Mouse (Mus musculus): ENCODE measurements at regions not wholly inside any gene's neighbourhood (a gene's known extent, or its start where the extent isn't known, plus 50 kb on each side); places are given as distances from the start of the nearest gene placed in this dataset.

DNA sequence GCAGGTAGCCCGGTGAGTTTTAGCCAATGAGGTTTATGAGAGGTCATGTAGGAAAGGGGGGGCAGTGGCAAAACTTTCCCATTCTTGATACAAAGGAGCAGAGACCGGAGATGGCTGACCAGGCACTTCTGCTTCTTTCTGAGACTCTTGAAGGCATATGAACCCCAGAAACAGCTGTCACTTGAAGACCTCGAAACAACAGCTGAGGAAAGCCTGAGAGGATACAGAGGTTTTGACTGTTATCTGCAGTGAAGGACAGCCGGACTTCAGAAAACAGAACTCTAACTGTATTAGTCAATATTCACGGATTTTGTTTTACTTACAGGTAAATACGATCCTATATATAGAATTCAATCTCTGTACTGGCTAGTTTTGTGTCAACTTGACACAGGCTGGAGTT, 50.0 kb upstream of the Tiparp start:
- Histone ChIP-seq H3K9me3 (ENCODE audit: low read length) (no peaks in the 10 kb centered on the region), H3K4me3 (ENCODE audit: low read length) (no peak overlapping the region), H3K36me3 (ENCODE audit: insufficient read depth, low read length) (no peaks in the 10 kb centered on the region), H3K4me1 (ENCODE audit: insufficient read depth, low read length) (0 out of 2 replicates have a peak, but pooled peaks cover 4% of the 10 kb centered on the region), H3K9ac (replicated peaks; ENCODE audit: low read length) (no peak overlapping the region), H3K27ac (ENCODE audit: low read length) (no peak overlapping the region), H3K4me2 (replicated peaks; ENCODE audit: low read depth, low read length) (no peak overlapping the region), H3K27me3 (ENCODE audit: insufficient read depth, low read length) (no peaks in the 10 kb centered on the region)
- WGBS, result 86% methylated on average over 6 of the region's 6 CpGs
- no peak for ATAC-seq (ENCODE audit: low FRiP score, low TSS enrichment)

DNA sequence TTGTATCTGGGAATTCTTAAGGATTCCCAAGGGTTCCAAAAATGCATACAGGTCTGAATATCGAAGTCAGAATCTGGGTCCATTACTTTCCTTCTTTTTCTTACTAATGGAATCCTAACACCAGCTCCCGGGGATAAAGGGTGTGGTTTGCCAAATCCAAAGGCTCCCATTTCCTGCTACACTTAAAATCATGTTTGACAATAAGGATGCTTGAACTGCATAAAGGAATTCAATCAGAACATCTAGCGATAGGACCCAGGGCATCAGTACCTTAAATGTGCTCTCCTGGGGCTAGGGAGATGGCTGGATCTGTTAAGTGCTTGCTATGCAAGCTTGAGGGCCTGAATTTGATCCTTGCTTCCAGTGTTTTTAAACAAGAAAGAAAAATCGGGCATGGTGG, 51.1 kb upstream of the Tiparp start:
- Histone ChIP-seq H3K4me1 (ENCODE audit: insufficient read depth, low read length) (0 out of 2 replicates have a peak, but pooled peaks cover under 1% of the 10 kb centered on the region), H3K27ac (ENCODE audit: low read length) (no peak overlapping the region), H3K4me2 (replicated peaks; ENCODE audit: low read depth, low read length) (no peak overlapping the region), H3K9ac (replicated peaks; ENCODE audit: low read length) (no peak overlapping the region), H3K9me3 (ENCODE audit: low read length) (no peaks in the 10 kb centered on the region), H3K27me3 (ENCODE audit: insufficient read depth, low read length) (no peaks in the 10 kb centered on the region), H3K36me3 (ENCODE audit: insufficient read depth, low read length) (no peaks in the 10 kb centered on the region), H3K4me3 (ENCODE audit: low read length) (no peak overlapping the region)
- WGBS, result 78% methylated on average over 4 of the region's 4 CpGs
- no peak for ATAC-seq (ENCODE audit: low FRiP score, low TSS enrichment)

DNA sequence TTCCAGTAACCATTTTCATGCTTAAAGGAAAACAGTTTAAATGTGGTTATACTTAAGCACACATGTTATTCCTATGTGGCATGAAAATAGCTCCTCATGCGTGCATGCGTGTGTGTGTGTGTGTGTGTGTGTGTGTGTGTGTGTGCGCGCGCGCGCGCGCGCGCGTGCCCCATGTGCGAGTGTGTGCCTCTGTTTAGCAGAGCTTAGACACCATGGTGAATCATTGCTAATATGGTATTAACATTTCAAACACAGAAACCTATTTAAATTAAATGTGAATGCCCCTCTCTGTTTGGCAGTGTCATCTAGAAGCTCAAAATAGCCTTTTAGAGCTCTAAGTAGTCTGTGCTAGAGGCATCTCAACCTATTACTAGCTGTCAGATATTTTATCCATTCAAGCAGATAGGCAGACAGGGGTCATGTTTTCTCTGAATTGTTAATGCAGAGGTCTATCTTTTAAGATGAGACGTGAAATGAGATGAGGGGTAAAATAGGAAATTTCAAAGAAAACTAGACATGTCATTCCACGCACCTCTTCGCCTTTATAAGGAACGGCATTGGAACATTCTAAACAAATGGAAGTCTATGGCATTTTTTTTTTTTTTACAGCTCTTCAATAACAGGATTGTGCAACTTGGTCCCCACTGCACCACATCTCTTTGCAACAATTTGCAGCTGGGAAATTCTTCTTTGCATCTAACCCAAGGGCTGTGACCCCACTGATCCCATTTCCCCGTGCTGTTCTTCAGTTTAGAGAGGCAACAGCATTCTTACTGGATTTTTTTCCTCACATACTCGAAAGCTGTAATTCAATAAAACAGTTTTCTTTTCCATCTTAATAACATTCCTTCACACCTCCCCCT, 51.9 kb upstream of the Tiparp start:
- Histone ChIP-seq H3K4me3 (ENCODE audit: low read length) (no peak overlapping the region), H3K27ac (ENCODE audit: low read length) (no peak overlapping the region), H3K4me1 (ENCODE audit: insufficient read depth, low read length) (no peaks in the 10 kb centered on the region), H3K4me2 (replicated peaks; ENCODE audit: low read depth, low read length) (no peak overlapping the region), H3K9ac (replicated peaks; ENCODE audit: low read length) (no peak overlapping the region), H3K36me3 (ENCODE audit: insufficient read depth, low read length) (no peaks in the 10 kb centered on the region), H3K27me3 (ENCODE audit: insufficient read depth, low read length) (no peaks in the 10 kb centered on the region), H3K9me3 (ENCODE audit: low read length) (no peaks in the 10 kb centered on the region)
- WGBS, result 89% methylated on average over 19 of the region's 19 CpGs
- no peak for ATAC-seq (ENCODE audit: low FRiP score, low TSS enrichment)

DNA sequence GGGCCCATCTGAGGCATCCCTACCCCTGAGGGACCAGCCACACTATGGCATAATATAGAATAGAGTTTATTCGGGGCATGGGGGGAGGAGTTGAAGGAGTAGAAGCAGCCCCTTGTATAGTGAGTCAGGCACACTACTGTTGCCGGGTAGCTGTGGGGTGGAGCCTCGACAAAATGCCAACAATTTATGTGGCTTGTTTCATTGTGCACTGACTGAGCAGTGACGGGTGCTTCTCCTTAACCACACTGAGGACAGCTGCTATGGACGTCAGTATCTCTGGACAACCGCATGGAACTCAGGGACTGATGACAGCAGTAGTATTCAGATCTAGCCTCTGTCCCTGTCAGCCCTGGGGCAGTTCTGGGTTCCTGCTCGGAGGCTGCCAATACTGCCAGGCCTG, 53.6 kb upstream of the Tiparp start:
- Histone ChIP-seq H3K9me3 (ENCODE audit: low read length) (no peaks in the 10 kb centered on the region), H3K4me2 (replicated peaks; ENCODE audit: low read depth, low read length) (no peak overlapping the region), H3K27ac (ENCODE audit: low read length) (no peak overlapping the region), H3K9ac (replicated peaks; ENCODE audit: low read length) (no peak overlapping the region), H3K4me3 (ENCODE audit: low read length) (no peak overlapping the region), H3K27me3 (ENCODE audit: insufficient read depth, low read length) (no peaks in the 10 kb centered on the region), H3K4me1 (ENCODE audit: insufficient read depth, low read length) (no peaks in the 10 kb centered on the region), H3K36me3 (ENCODE audit: insufficient read depth, low read length) (no peaks in the 10 kb centered on the region)
- no peak for ATAC-seq (ENCODE audit: low FRiP score, low TSS enrichment)
- 77% methylated on average over 7 of the region's 7 CpGs for WGBS

DNA sequence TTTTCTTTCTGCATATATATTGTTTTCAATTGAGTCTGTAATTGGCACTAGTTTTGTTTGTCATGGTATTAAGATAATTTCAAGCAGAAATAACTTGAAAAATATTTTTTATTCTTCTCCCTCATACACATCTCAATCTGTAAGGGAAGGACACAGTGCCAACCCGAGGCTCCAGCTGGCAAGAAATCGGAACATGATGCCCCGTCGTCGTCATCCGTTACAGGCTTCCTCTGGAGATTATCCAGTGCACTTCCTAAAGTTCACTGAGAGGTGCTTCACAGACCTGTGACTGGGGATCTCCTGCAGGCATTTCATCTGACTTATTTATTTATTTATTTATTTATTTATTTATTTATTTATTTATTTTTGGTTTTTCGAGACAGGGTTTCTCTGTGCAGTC, 56.4 kb upstream of the Tiparp start:
- Histone ChIP-seq H3K9ac (replicated peaks; ENCODE audit: low read length) (no peak overlapping the region), H3K27me3 (ENCODE audit: insufficient read depth, low read length) (no peaks in the 10 kb centered on the region), H3K36me3 (ENCODE audit: insufficient read depth, low read length) (no peaks in the 10 kb centered on the region), H3K4me1 (ENCODE audit: insufficient read depth, low read length) (no peaks in the 10 kb centered on the region), H3K4me3 (ENCODE audit: low read length) (no peak overlapping the region), H3K9me3 (ENCODE audit: low read length) (no peaks in the 10 kb centered on the region), H3K4me2 (replicated peaks; ENCODE audit: low read depth, low read length) (no peak overlapping the region), H3K27ac (ENCODE audit: low read length) (no peak overlapping the region)
- ATAC-seq (ENCODE audit: low FRiP score, low TSS enrichment), result no peak
- 92% methylated on average over 7 of the region's 7 CpGs for WGBS

DNA sequence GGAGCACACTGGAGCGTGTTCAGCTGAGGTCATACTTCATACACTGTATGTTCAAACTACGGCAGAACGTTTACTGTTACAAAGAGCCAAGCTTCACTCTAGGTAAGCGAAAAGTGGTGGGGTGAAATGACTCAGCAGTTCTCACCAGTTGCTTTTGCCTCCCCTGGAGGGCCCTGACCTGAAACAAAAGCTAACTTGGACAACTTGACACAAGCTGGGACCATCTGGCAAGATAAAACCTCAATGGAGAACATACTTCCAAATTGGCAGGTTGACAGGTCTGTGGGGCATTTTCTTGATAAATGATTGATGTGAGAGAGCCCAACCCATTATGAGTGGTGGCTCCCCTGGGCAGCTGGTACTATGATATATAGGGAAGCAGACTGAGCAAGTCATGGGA, 59.0 kb upstream of the Tiparp start:
- no peaks in the 10 kb centered on the region for H3K36me3 ChIP-seq (ENCODE audit: insufficient read depth, low read length)
- H3K4me1 ChIP-seq (ENCODE audit: insufficient read depth, low read length), result no peaks in the 10 kb centered on the region
- no peak overlapping the region for H3K27ac ChIP-seq (ENCODE audit: low read length)
- no peaks in the 10 kb centered on the region for H3K9me3 ChIP-seq (ENCODE audit: low read length)
- H3K4me3 ChIP-seq (ENCODE audit: low read length), result no peak overlapping the region
- 83% methylated on average over 4 of the region's 4 CpGs for WGBS
- H3K27me3 ChIP-seq (ENCODE audit: insufficient read depth, low read length), result no peaks in the 10 kb centered on the region
- ATAC-seq (ENCODE audit: low FRiP score, low TSS enrichment), result no peak
- H3K9ac ChIP-seq (replicated peaks; ENCODE audit: low read length), result no peak overlapping the region
- no peak overlapping the region for H3K4me2 ChIP-seq (replicated peaks; ENCODE audit: low read depth, low read length)

DNA sequence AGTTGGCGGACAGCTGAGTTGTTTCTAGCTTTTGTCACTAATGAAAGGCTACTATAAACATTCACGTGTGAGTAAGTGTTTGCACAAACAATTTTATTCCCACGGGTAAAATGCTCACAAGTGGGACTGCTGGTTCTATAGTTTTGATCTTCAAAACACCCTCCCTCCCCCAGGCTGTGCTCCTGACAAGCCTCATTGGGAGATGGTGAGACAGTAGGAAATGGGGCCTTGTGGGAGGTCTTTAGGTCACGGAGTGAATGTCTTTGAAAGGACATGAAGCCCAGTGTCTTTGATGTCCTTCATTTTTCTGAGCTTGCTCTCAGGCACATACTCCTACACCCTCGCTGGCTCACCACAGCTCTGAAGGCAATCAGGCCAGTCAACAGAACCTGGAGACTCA, 63.4 kb upstream of the Tiparp start:
- WGBS, result 31% methylated on average over 5 of the region's 5 CpGs
- no peak overlapping the region for H3K4me3 ChIP-seq (ENCODE audit: low read length)
- H3K36me3 ChIP-seq (ENCODE audit: insufficient read depth, low read length), result no peaks in the 10 kb centered on the region
- no peak overlapping the region for H3K27ac ChIP-seq (ENCODE audit: low read length)
- H3K27me3 ChIP-seq (ENCODE audit: insufficient read depth, low read length), result no peaks in the 10 kb centered on the region
- H3K9me3 ChIP-seq (ENCODE audit: low read length), result no peaks in the 10 kb centered on the region
- no peak for ATAC-seq (ENCODE audit: low FRiP score, low TSS enrichment)
- H3K9ac ChIP-seq (replicated peaks; ENCODE audit: low read length), result no peak overlapping the region
- no peak overlapping the region for H3K4me2 ChIP-seq (replicated peaks; ENCODE audit: low read depth, low read length)
- no peaks in the 10 kb centered on the region for H3K4me1 ChIP-seq (ENCODE audit: insufficient read depth, low read length)

DNA sequence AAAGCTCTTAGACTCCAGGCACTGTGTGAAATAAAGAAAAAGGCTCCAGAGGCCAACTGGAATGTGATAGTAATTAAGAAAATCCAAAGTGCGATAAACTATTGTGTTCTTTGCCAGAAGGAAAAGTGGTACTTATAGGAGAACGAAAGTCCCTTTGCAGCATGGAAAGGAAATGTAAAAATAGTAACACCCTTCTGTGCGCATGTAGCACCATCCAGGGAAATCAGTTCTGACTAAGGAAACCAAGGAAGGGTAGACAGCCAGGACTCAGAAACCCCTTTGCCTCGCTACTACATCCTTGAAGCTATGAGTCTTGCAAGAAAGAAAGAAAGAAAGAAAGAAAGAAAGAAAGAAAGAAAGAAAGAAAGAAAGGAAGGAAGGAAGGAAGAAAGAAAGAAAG, 67.3 kb upstream of the Tiparp start:
- H3K9me3 ChIP-seq (ENCODE audit: low read length), result no peaks in the 10 kb centered on the region
- no peak overlapping the region for H3K27ac ChIP-seq (ENCODE audit: low read length)
- 83% methylated on average over 4 of the region's 4 CpGs for WGBS
- peaks cover 2% of the 10 kb centered on the region for H3K4me1 ChIP-seq (ENCODE audit: insufficient read depth, low read length)
- no peak overlapping the region for H3K4me3 ChIP-seq (ENCODE audit: low read length)
- ATAC-seq (ENCODE audit: low FRiP score, low TSS enrichment), result no peak
- no peak overlapping the region for H3K4me2 ChIP-seq (replicated peaks; ENCODE audit: low read depth, low read length)
- no peaks in the 10 kb centered on the region for H3K27me3 ChIP-seq (ENCODE audit: insufficient read depth, low read length)
- no peaks in the 10 kb centered on the region for H3K36me3 ChIP-seq (ENCODE audit: insufficient read depth, low read length)
- H3K9ac ChIP-seq (replicated peaks; ENCODE audit: low read length), result no peak overlapping the region

DNA sequence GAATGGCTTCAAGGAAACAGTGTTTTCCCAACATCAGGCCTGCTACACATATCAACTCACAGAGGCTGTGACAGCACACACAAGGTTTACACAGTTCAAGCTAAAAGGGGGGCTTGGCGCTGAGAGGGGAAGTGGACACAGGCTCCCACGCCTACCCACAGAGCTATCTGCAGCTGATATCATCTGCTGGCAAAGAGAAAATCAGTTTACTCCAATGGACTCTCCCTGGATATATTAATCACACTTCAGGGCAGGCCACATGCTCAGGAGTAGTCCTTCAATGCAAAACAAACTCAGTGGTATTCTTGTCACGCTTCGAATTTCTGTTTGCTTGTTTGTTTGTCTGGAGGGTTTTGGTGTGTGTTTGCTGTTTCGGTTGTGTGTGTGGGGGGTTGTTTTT, 67.3 kb upstream of the Ssr3 start:
- Histone ChIP-seq H3K9ac (replicated peaks; ENCODE audit: low read length) (no peak overlapping the region), H3K36me3 (ENCODE audit: insufficient read depth, low read length) (no peaks in the 10 kb centered on the region), H3K9me3 (ENCODE audit: low read length) (no peaks in the 10 kb centered on the region), H3K27ac (ENCODE audit: low read length) (no peak overlapping the region), H3K4me2 (replicated peaks; ENCODE audit: low read depth, low read length) (no peak overlapping the region), H3K4me1 (ENCODE audit: insufficient read depth, low read length) (peaks cover 6% of the 10 kb centered on the region), H3K27me3 (ENCODE audit: insufficient read depth, low read length) (no peaks in the 10 kb centered on the region), H3K4me3 (ENCODE audit: low read length) (no peak overlapping the region)
- WGBS, result 54% methylated on average over 5 of the region's 5 CpGs
- no peak for ATAC-seq (ENCODE audit: low FRiP score, low TSS enrichment)

DNA sequence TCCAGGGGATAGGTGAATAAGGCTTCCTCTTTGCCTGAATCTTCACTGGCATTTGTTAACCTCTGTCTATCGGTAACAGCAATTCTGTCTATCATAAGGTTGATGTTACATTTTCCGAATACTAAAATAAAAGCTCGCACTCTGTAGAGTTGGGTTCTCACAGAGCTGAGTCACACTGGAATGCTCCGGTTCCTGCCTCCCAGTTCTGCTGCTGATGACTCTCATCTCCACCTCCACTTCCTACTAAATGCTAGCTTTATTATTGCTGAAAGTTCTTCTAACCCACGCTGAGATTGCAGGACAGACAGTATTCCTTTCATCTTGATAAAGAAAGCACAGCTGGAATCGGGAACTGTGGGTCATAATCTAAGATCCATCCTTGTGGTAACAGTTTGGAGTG, 65.5 kb upstream of the Ssr3 start:
- Histone ChIP-seq H3K4me1 (ENCODE audit: insufficient read depth, low read length) (peaks cover 6% of the 10 kb centered on the region), H3K9ac (replicated peaks; ENCODE audit: low read length) (no peak overlapping the region), H3K4me2 (replicated peaks; ENCODE audit: low read depth, low read length) (no peak overlapping the region), H3K27me3 (ENCODE audit: insufficient read depth, low read length) (no peaks in the 10 kb centered on the region), H3K36me3 (ENCODE audit: insufficient read depth, low read length) (no peaks in the 10 kb centered on the region), H3K27ac (ENCODE audit: low read length) (no peak overlapping the region), H3K9me3 (ENCODE audit: low read length) (no peaks in the 10 kb centered on the region), H3K4me3 (ENCODE audit: low read length) (no peak overlapping the region)
- ATAC-seq (ENCODE audit: low FRiP score, low TSS enrichment), result no peak
- WGBS, result 63% methylated on average over 6 of the region's 6 CpGs
